Mouse (Mus musculus) thymus, postnatal 0 days (tissue): ENCODE results near the gene Krt24. TPM values are rescaled to one million over a fixed set of nuclear protein-coding genes. Genes with fewer than 3 reads are reported as not detected.

ENCODE experiments used
- DNase-seq: peaks from one replicate; pipeline ENCODE4 v3.0.0-alpha.2; 2015; ENCODE audit warnings: low spot score
- polyA plus RNA-seq: library from polyadenylated mRNA; unstranded; fragments of >200 nt; fragmentation: Nextera tagmentation; extraction: Ambion mirVana; gene quantifications from 2 replicates; pipeline ENCODE4 v1.2.1, GENCODE M21; 2015

The Krt24 gene
- 0.72 and 0.75 TPM in 2 replicates for polyA plus RNA-seq

- DNase-seq: no peak
Observed at GRCm38 (mm10) chr11:99284833-99285312, at the start of gene Krt24. Gene Krt24 (minus strand): TSS chr11:99285262.

GRCm38 (mm10) chr11:99333426-99333825, 48.4 kb upstream of the Krt24 start:
- DNase-seq: no peak

GRCm38 (mm10) chr11:99329655-99330054, 44.6 kb upstream of the Krt24 start:
- no peak for DNase-seq

GRCm38 (mm10) chr11:99322851-99323250, 37.8 kb upstream of the Krt24 start, which contains the start of gene Krt25:
Gene Krt25 (minus strand): TSS chr11:99322951.
- no peak for DNase-seq

- no peak for DNase-seq
Observed at GRCm38 (mm10) chr11:99321094-99321493, 36.0 kb upstream of the Krt24 start.

GRCm38 (mm10) chr11:99319127-99319526, 34.1 kb upstream of the Krt24 start:
- DNase-seq: no peak

GRCm38 (mm10) chr11:99316543-99316942, 31.5 kb upstream of the Krt24 start:
- no peak for DNase-seq

- no peak for DNase-seq
Observed at GRCm38 (mm10) chr11:99314594-99314993, 29.5 kb upstream of the Krt24 start.

GRCm38 (mm10) chr11:99310882-99311281, 25.8 kb upstream of the Krt24 start:
- DNase-seq: peak; percentile 71

- peak; percentile 60 for DNase-seq
Observed at GRCm38 (mm10) chr11:99307579-99307978, 22.5 kb upstream of the Krt24 start.

GRCm38 (mm10) chr11:99295039-99295438, 10.0 kb upstream of the Krt24 start:
- no peak for DNase-seq

GRCm38 (mm10) chr11:99292846-99293245, 7.8 kb upstream of the Krt24 start:
- peak; percentile 69 for DNase-seq

GRCm38 (mm10) chr11:99284011-99284410, 1.1 kb downstream of the Krt24 start:
- no peak for DNase-seq

GRCm38 (mm10) chr11:99283334-99283733, 1.7 kb downstream of the Krt24 start:
- no peak for DNase-seq

- no peak for DNase-seq
Observed at GRCm38 (mm10) chr11:99281116-99281515, 3.9 kb downstream of the Krt24 start.

GRCm38 (mm10) chr11:99279986-99280385, 5.1 kb downstream of the Krt24 start:
- no peak for DNase-seq

- no peak for DNase-seq
Observed at GRCm38 (mm10) chr11:99276786-99277185, 8.3 kb downstream of the Krt24 start.

- DNase-seq: no peak
Observed at GRCm38 (mm10) chr11:99275624-99276023, 9.4 kb downstream of the Krt24 start.

- no peak for DNase-seq
Observed at GRCm38 (mm10) chr11:99272721-99273120, 12.3 kb downstream of the Krt24 start.

GRCm38 (mm10) chr11:99269192-99269591, 15.9 kb downstream of the Krt24 start:
- no peak for DNase-seq

- no peak for DNase-seq
Observed at GRCm38 (mm10) chr11:99265796-99266195, 19.3 kb downstream of the Krt24 start.

GRCm38 (mm10) chr11:99265220-99265619, 19.8 kb downstream of the Krt24 start:
- no peak for DNase-seq

GRCm38 (mm10) chr11:99256213-99256612, 28.8 kb downstream of the Krt24 start:
- DNase-seq: no peak

- peak; percentile 62 for DNase-seq
Observed at GRCm38 (mm10) chr11:99255316-99255715, 29.7 kb downstream of the Krt24 start.
